Mouse (Mus musculus) kidney, adult 2 months (tissue): Measurements from ENCODE around the gene Rheb. TPM values are rescaled to one million over a fixed set of nuclear protein-coding genes. Genes with fewer than 3 reads are reported as not detected.

Experiments
- DNase-seq: peaks from one replicate; pipeline ENCODE4 v3.0.0; 2021
- H3K27ac ChIP-seq: fragments of 200-500 bp; 2 replicates; pipeline ENCODE4 v1.5.1; 2012; ENCODE audit warnings: low read depth, low read length, control low read depth, inconsistent platforms; ENCODE audit not compliant: insufficient read depth
- H3K27me3 ChIP-seq: fragments of 200-500 bp; replicated peaks from 2 replicates; pipeline ENCODE4 v1.6.1; 2012; ENCODE audit warnings: mild to moderate bottlenecking, moderate library complexity, low read length, inconsistent platforms; ENCODE audit not compliant: control insufficient read depth, insufficient read depth
- H3K36me3 ChIP-seq: fragments of 200-500 bp; 2 replicates; pipeline ENCODE4 v1.6.1; 2012; ENCODE audit warnings: mild to moderate bottlenecking, moderate library complexity, low read length, inconsistent platforms; ENCODE audit not compliant: control insufficient read depth, insufficient read depth
- H3K4me1 ChIP-seq: fragments of 200-500 bp; 2 replicates; pipeline ENCODE4 v1.6.1; 2011; ENCODE audit warnings: low read length; ENCODE audit not compliant: control insufficient read depth, insufficient read depth
- H3K4me3 ChIP-seq: fragments of 200-500 bp; 2 replicates; pipeline ENCODE4 v1.5.1; 2011; ENCODE audit warnings: mild to moderate bottlenecking, low read depth, low read length, control low read depth; ENCODE audit not compliant: insufficient read depth
- CTCF ChIP-seq: fragments of 200-500 bp; conservative IDR thresholded peaks from 2 replicates; pipeline ENCODE4 v1.5.1; 2011; ENCODE audit warnings: low read depth, mild to moderate bottlenecking, control low read depth, low read length, moderate library complexity, mixed read lengths; ENCODE audit not compliant: insufficient read depth, insufficient read length
- POLR2A ChIP-seq: fragments of 200-500 bp; IDR thresholded peaks from one replicate; pipeline ENCODE4 v1.6.1; 2011; ENCODE audit warnings: low read depth, low read length, control low read depth
- WGBS: fragments of 180-500 bp; shearing (Covaris S2); methylation state at CpG from one replicate; pipeline ENCODE4 v1.1.7; 2018; 5-methylcytosine and 5-hydroxymethylcytosine counted together
- polyA plus RNA-seq: library from polyadenylated mRNA; depleted of rRNA; stranded (reverse); fragments of >200 nt; gene quantifications from 2 replicates; pipeline ENCODE4 v1.2.3, GENCODE M21; 2012

The Rheb gene
- polyA plus RNA-seq, 1 experiment: 31.5 TPM

DNA sequence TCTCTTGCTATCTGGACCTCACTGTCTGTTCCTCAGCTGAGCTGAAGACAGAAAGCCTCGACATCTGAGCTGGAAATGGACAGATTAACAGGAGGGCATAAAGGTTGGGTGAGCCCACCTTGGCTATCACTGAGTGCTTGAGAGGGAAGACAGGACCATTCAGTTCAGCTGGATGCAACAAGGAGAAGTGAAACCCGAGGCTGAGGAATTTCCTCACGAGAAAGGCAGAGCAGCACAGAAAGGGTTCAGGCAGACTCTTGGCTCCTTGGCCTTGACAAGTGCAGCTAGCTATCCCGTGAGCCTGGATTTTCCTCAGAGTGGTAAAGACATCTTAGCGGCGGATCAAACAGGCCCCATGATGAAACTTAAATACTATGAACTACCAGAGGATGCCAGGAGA lies 37.2 kb downstream of the Rheb start:
- Histone ChIP-seq H3K4me1 (no peaks in the 10 kb centered on the region), H3K36me3 (peaks cover 2% of the 10 kb centered on the region; the same call in 1 of the 2 replicates), H3K27ac (no peak overlapping the region), H3K4me3 (no peak overlapping the region), H3K27me3 (no peaks in the 10 kb centered on the region)
- no peak for TF ChIP-seq CTCF
- no peak for TF ChIP-seq POLR2A
- no peak for DNase-seq
- WGBS: 57% methylated on average over 6 of the region's 6 CpGs

GRCm38 (mm10) chr5:24804661-24805060 lies 37.8 kb downstream of the Rheb start:
- WGBS: 87% methylated on average over 8 of the region's 8 CpGs
- TF ChIP-seq CTCF (no peak), POLR2A (no peak)
- no peak overlapping the region for H3K27ac ChIP-seq

GRCm38 (mm10) chr5:24801841-24802624 lies 40.4 kb downstream of the Rheb start:
- peaks cover 2% of the 10 kb centered on the region; the same call in 1 of the 2 replicates for H3K36me3 ChIP-seq
- H3K27me3 ChIP-seq: no peaks in the 10 kb centered on the region
- TF ChIP-seq POLR2A (no peak), CTCF (no peak)
- no peak for DNase-seq
- no peak overlapping the region for H3K27ac ChIP-seq
- WGBS: 50% methylated on average over 6 of the region's 6 CpGs
- H3K4me1 ChIP-seq: no peaks in the 10 kb centered on the region
- no peak overlapping the region for H3K4me3 ChIP-seq

More at GRCm38 (mm10) chr5:24804661-24805060, 37.8 kb downstream of the Rheb start:
- H3K4me3 ChIP-seq: no peak overlapping the region
- H3K27me3 ChIP-seq: no peaks in the 10 kb centered on the region
- H3K36me3 ChIP-seq: peaks cover 2% of the 10 kb centered on the region; the same call in 1 of the 2 replicates
- DNase-seq: no peak
- no peaks in the 10 kb centered on the region for H3K4me1 ChIP-seq

- no peak for TF ChIP-seq POLR2A
- peak; percentile 51 for TF ChIP-seq CTCF
- DNase-seq: peak; percentile 18
- no peaks in the 10 kb centered on the region for H3K27me3 ChIP-seq
- H3K4me1 ChIP-seq: no peaks in the 10 kb centered on the region
- no peak overlapping the region for H3K4me3 ChIP-seq
- no peak overlapping the region for H3K27ac ChIP-seq
- peaks cover 2% of the 10 kb centered on the region; the same call in 1 of the 2 replicates for H3K36me3 ChIP-seq
Measured at GRCm38 (mm10) chr5:24800416-24800815, 42.0 kb downstream of the Rheb start.

- Histone ChIP-seq H3K4me3 (no peak overlapping the region), H3K36me3 (no peaks in the 10 kb centered on the region), H3K27ac (no peak overlapping the region), H3K27me3 (no peaks in the 10 kb centered on the region), H3K4me1 (no peaks in the 10 kb centered on the region)
- TF ChIP-seq CTCF (no peak), POLR2A (no peak)
- no peak for DNase-seq
- 53% methylated on average over 10 of the region's 10 CpGs for WGBS
Measured at GRCm38 (mm10) chr5:24798639-24799038, 43.8 kb downstream of the Rheb start.

DNA sequence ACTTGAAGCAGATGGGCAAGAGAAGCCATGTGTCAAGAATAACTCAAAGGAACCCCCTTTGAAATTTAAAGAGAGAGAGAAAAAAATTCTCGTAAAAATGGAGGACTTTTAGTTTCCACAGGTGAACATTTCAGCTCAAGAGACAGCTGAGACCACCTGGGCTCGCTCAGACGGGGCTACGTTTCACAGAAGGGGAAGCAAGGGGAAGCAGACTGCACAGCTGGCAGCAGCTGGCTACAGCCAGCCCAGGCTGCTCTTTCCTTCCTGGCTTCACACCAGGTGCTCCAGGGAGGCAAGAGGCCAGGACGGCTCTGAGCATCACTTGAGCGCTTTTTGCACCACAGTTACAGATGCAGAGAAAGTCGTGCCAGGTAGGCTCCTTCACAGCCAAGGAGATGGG lies 44.6 kb downstream of the Rheb start:
- H3K27me3 ChIP-seq: no peaks in the 10 kb centered on the region
- no peak for TF ChIP-seq POLR2A
- TF ChIP-seq CTCF: no peak
- H3K4me1 ChIP-seq: no peaks in the 10 kb centered on the region
- H3K36me3 ChIP-seq: no peaks in the 10 kb centered on the region
- 32% methylated on average over 7 of the region's 7 CpGs for WGBS
- no peak for DNase-seq
- H3K4me3 ChIP-seq: no peak overlapping the region
- no peak overlapping the region for H3K27ac ChIP-seq

DNA sequence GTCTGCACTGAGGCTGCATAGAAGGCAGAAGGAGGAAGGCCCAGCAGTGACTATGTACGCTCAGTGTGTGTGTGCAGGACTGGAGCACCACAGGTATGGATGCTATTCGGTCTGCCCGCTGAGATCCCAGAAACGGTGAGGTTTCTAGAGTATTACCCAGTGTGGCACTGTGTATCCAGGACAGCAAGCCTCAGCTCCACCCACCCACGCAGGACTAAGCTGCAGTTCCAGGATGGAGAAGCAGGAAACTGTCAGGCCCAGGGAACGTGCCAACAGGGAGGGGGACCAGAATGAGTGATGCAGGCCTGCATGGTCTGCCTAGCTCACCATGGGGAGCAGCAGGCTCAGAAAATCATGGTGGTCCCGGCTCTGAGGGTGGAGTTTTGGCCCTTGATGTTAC lies 49.5 kb downstream of the Rheb start:
- Histone ChIP-seq H3K27ac (no peak overlapping the region), H3K4me3 (no peak overlapping the region), H3K4me1 (no peaks in the 10 kb centered on the region), H3K36me3 (no peaks in the 10 kb centered on the region), H3K27me3 (no peaks in the 10 kb centered on the region)
- WGBS: 75% methylated on average over 7 of the region's 7 CpGs
- no peak for DNase-seq
- TF ChIP-seq POLR2A (no peak), CTCF (no peak)
